Mouse (Mus musculus) forebrain, postnatal 0 days (tissue): ENCODE measurements around the gene Magi2. TPM values are rescaled to one million over a fixed set of nuclear protein-coding genes. Genes with fewer than 3 reads are reported as not detected.

Experiments used
- ATAC-seq: fragments of 200-750 bp; cut with Nextera tagmentation; 2 replicates; pipeline ENCODE4 v1.8.0; 2017; ENCODE audit warnings: mild to moderate bottlenecking, moderate library complexity
- DNase-seq: peaks from one replicate; pipeline ENCODE4 v3.0.0-alpha.2; 2015
- H3K27ac ChIP-seq: fragments of 300-500 bp; sonication (generic); 2 replicates; pipeline ENCODE4 v1.5.1; 2014; ENCODE audit warnings: low read depth, mild to moderate bottlenecking, antibody characterized with exemption, low read length, moderate library complexity, mixed read lengths
- H3K27me3 ChIP-seq: fragments of 300-500 bp; sonication (generic); 2 replicates; pipeline ENCODE4 v1.6.1; 2014; ENCODE audit warnings: mild to moderate bottlenecking, low read length, mixed read lengths; ENCODE audit not compliant: insufficient read depth
- H3K36me3 ChIP-seq: fragments of 300-500 bp; sonication (generic); 2 replicates; pipeline ENCODE4 v1.6.1; 2014; ENCODE audit warnings: mild to moderate bottlenecking, moderate library complexity; ENCODE audit not compliant: insufficient read depth
- H3K4me1 ChIP-seq: fragments of 300-500 bp; sonication (generic); 2 replicates; pipeline ENCODE4 v1.6.1; 2014; ENCODE audit warnings: antibody characterized with exemption; ENCODE audit not compliant: insufficient read depth
- H3K4me2 ChIP-seq: fragments of 300-500 bp; sonication (generic); 2 replicates; pipeline ENCODE4 v1.6.1; 2014; ENCODE audit warnings: low read depth, mild to moderate bottlenecking, moderate library complexity
- H3K4me3 ChIP-seq: fragments of 300-500 bp; sonication (generic); 2 replicates; pipeline ENCODE4 v1.5.1; 2014; ENCODE audit warnings: low read depth, low read length, mixed read lengths
- H3K9ac ChIP-seq: fragments of 300-500 bp; sonication (generic); 2 replicates; pipeline ENCODE4 v1.6.1; 2014; ENCODE audit warnings: mild to moderate bottlenecking
- H3K9me3 ChIP-seq: fragments of 300-500 bp; sonication (generic); 2 replicates; pipeline ENCODE4 v1.6.1; 2016; ENCODE audit warnings: low read length
- CTCF ChIP-seq: sonication (generic); IDR thresholded peaks from 2 replicates; pipeline ENCODE4 v1.5.1; 2016; ENCODE audit warnings: antibody characterized with exemption, control low read depth, low read depth
- whole genome bisulfite sequencing: fragments of 180-500 bp; shearing (Covaris S2); extraction: QIAGEN DNeasy Blood & Tissue Kit; methylation state at CpG from one replicate; pipeline ENCODE4 v1.1.7; 2014; 5-methylcytosine and 5-hydroxymethylcytosine counted together
- polyA plus RNA-seq: library from polyadenylated mRNA; unstranded; fragments of >200 nt; fragmentation: Nextera tagmentation; extraction: Ambion mirVana; gene quantifications from 2 replicates; pipeline ENCODE4 v1.2.1, GENCODE M21; 2015
- total RNA-seq: library from RNA; depleted of rRNA; stranded (reverse); fragments of >200 nt; gene quantifications from 2 replicates; pipeline ENCODE4 v1.2.3, GENCODE M21; 2014

Magi2 gene
- total and polyA plus RNA-seq, 2 experiments from 2014 or later = 17.0 to 62.6 TPM

GRCm38 (mm10) chr5:20330025-20330424, 1103.2 kb downstream of the Magi2 start:
- no peak overlapping the region for H3K4me3 ChIP-seq
- no peak for TF ChIP-seq CTCF
- no peak for ATAC-seq
- WGBS = 57% methylated on average over 3 of the region's 3 CpGs
- H3K27me3 ChIP-seq = no peaks in the 10 kb centered on the region
- H3K36me3 ChIP-seq = no peaks in the 10 kb centered on the region
- no peak overlapping the region for H3K27ac ChIP-seq
- H3K4me2 ChIP-seq = no peak overlapping the region
- H3K4me1 ChIP-seq = no peaks in the 10 kb centered on the region
- H3K9me3 ChIP-seq = no peaks in the 10 kb centered on the region
- DNase-seq = peak; percentile 14
- no peak overlapping the region for H3K9ac ChIP-seq

- WGBS = 81% methylated on average over 4 of the region's 4 CpGs
- H3K36me3 ChIP-seq = no peaks in the 10 kb centered on the region
- ATAC-seq = no peak
- no peak overlapping the region for H3K4me3 ChIP-seq
- H3K4me2 ChIP-seq = no peak overlapping the region
- TF ChIP-seq CTCF = no peak
- H3K9ac ChIP-seq = no peak overlapping the region
- no peaks in the 10 kb centered on the region for H3K4me1 ChIP-seq
- no peak for DNase-seq
- no peaks in the 10 kb centered on the region for H3K9me3 ChIP-seq
- no peak overlapping the region for H3K27ac ChIP-seq
- no peaks in the 10 kb centered on the region for H3K27me3 ChIP-seq
Observed at GRCm38 (mm10) chr5:20332574-20332973, 1105.7 kb downstream of the Magi2 start.

- no peak overlapping the region for H3K9ac ChIP-seq
- no peak for ATAC-seq
- no peaks in the 10 kb centered on the region for H3K36me3 ChIP-seq
- no peaks in the 10 kb centered on the region for H3K4me1 ChIP-seq
- H3K9me3 ChIP-seq = no peaks in the 10 kb centered on the region
- TF ChIP-seq CTCF = no peak
- DNase-seq = no peak
- no peak overlapping the region for H3K4me3 ChIP-seq
- H3K4me2 ChIP-seq = no peak overlapping the region
- H3K27me3 ChIP-seq = no peaks in the 10 kb centered on the region
- no peak overlapping the region for H3K27ac ChIP-seq
Observed at GRCm38 (mm10) chr5:20334549-20334948, 1107.7 kb downstream of the Magi2 start.

GRCm38 (mm10) chr5:20352941-20353340, 1126.1 kb downstream of the Magi2 start:
- Histone ChIP-seq H3K36me3 (no peaks in the 10 kb centered on the region), H3K9ac (no peak overlapping the region), H3K27ac (no peak overlapping the region), H3K4me1 (no peaks in the 10 kb centered on the region), H3K4me3 (no peak overlapping the region), H3K27me3 (no peaks in the 10 kb centered on the region), H3K9me3 (no peaks in the 10 kb centered on the region), H3K4me2 (no peak overlapping the region)
- DNase-seq (no peak), ATAC-seq (no peak)
- TF ChIP-seq CTCF = no peak
- WGBS = 91% methylated on average over 8 of the region's 8 CpGs

GRCm38 (mm10) chr5:20358437-20358836, 1131.6 kb downstream of the Magi2 start:
- TF ChIP-seq CTCF = no peak
- no peaks in the 10 kb centered on the region for H3K27me3 ChIP-seq
- WGBS = 20% methylated on average over 5 of the region's 5 CpGs
- no peak overlapping the region for H3K4me2 ChIP-seq
- H3K9ac ChIP-seq = no peak overlapping the region
- H3K9me3 ChIP-seq = no peaks in the 10 kb centered on the region
- H3K4me1 ChIP-seq = no peaks in the 10 kb centered on the region
- no peak overlapping the region for H3K27ac ChIP-seq
- H3K36me3 ChIP-seq = no peaks in the 10 kb centered on the region
- peak; percentile 56; the same call in 1 of the 2 replicates for ATAC-seq
- peak; percentile 60 for DNase-seq
- no peak overlapping the region for H3K4me3 ChIP-seq

GRCm38 (mm10) chr5:20359021-20359420, 1132.2 kb downstream of the Magi2 start:
- Histone ChIP-seq H3K36me3 (no peaks in the 10 kb centered on the region), H3K4me1 (no peaks in the 10 kb centered on the region), H3K9ac (no peak overlapping the region), H3K9me3 (no peaks in the 10 kb centered on the region), H3K27ac (no peak overlapping the region), H3K4me3 (no peak overlapping the region), H3K27me3 (no peaks in the 10 kb centered on the region), H3K4me2 (no peak overlapping the region)
- DNase-seq = peak; percentile 19
- 13% methylated on average over 3 of the region's 3 CpGs for WGBS
- TF ChIP-seq CTCF = no peak
- peak; percentile 40; the same call in 1 of the 2 replicates for ATAC-seq

- Histone ChIP-seq H3K4me1 (no peaks in the 10 kb centered on the region), H3K4me2 (no peak overlapping the region), H3K27me3 (no peaks in the 10 kb centered on the region), H3K27ac (no peak overlapping the region), H3K4me3 (no peak overlapping the region), H3K9ac (no peak overlapping the region), H3K36me3 (no peaks in the 10 kb centered on the region), H3K9me3 (no peaks in the 10 kb centered on the region)
- DNase-seq (no peak), ATAC-seq (no peak)
- no peak for TF ChIP-seq CTCF
- WGBS = 88% methylated on average over 3 of the region's 3 CpGs
Observed at GRCm38 (mm10) chr5:20362154-20362553, 1135.3 kb downstream of the Magi2 start.

- no peaks in the 10 kb centered on the region for H3K4me1 ChIP-seq
- WGBS = 42% methylated on average over 5 of the region's 5 CpGs
- no peak overlapping the region for H3K4me3 ChIP-seq
- no peak overlapping the region for H3K4me2 ChIP-seq
- no peaks in the 10 kb centered on the region for H3K27me3 ChIP-seq
- ATAC-seq = peak; percentile 79
- no peak overlapping the region for H3K9ac ChIP-seq
- no peaks in the 10 kb centered on the region for H3K36me3 ChIP-seq
- H3K27ac ChIP-seq = peak overlapping the region; percentile 35
- TF ChIP-seq CTCF = no peak
- no peaks in the 10 kb centered on the region for H3K9me3 ChIP-seq
- peak; percentile 52 for DNase-seq
Observed at GRCm38 (mm10) chr5:20363216-20363615, 1136.4 kb downstream of the Magi2 start.
